Mouse (Mus musculus) kidney, adult 2 months (tissue): ENCODE measurements around the gene Vamp5.
A peak's percentile ranks its signal among the peaks of the same experiment; 100 is the strongest.

ENCODE experiments used
- CTCF ChIP-seq: fragments of 200-500 bp; conservative IDR thresholded peaks from 2 replicates; pipeline ENCODE4 v1.5.1; 2011; ENCODE audit warnings: low read depth, mild to moderate bottlenecking, control low read depth, low read length, moderate library complexity, mixed read lengths; ENCODE audit not compliant: insufficient read depth, insufficient read length
- POLR2A ChIP-seq: fragments of 200-500 bp; IDR thresholded peaks from one replicate; pipeline ENCODE4 v1.6.1; 2011; ENCODE audit warnings: low read depth, low read length, control low read depth

DNA sequence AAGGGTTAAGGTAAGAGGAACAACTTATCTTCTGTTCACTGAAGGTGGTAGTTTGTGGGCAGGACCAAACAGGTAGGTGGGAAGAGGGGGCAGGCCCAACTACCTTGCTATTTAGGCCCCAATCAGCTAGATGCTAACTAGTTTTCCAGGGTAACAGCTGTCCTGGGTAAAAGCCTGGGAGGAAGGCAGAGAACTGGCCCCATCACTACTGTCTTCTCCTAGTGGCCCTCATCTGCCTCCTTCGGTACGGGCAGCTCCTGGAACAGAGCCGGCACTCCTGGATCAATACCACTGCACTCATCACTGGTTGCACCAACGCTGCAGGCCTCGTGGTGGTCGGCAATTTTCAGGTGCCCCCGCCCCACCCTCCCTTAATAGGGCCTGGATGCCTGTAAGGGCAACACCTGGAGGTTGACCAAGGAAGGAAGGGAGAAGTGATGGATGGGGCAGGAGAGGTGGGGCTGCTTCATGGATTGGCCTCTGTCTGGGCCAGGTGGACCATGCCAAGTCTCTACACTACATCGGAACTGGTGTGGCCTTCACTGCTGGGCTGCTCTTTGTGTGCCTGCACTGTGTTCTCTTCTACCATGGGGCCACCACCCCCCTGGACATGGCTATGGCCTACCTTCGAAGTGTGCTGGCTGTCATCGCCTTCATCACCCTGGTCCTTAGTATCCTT is 22.0 kb downstream of the Vamp5 start:
- TF ChIP-seq POLR2A (peak; percentile 47), CTCF (no peak)
